Mouse (Mus musculus): ENCODE measurements at regions not wholly inside any gene's neighbourhood (a gene's known extent, or its start where the extent isn't known, plus 50 kb on each side); places are given as distances from the start of the nearest gene placed in this dataset.
"Not testable (repeated sequence)": the region's sequence is repeated elsewhere in the genome, so short reads cannot be mapped to it uniquely, and the experiment has no call there.

GRCm38 (mm10) chr1:107677404-107677803, 87.6 kb downstream of the Serpinb8 start:
- ATAC-seq (ENCODE audit: poor library complexity, severe bottlenecking) = no peak

GRCm38 (mm10) chr1:107696858-107697257, 107.1 kb downstream of the Serpinb8 start:
- ATAC-seq (ENCODE audit: poor library complexity, severe bottlenecking) = no peak

- no peak for ATAC-seq (ENCODE audit: poor library complexity, severe bottlenecking)
Observed at GRCm38 (mm10) chr1:107706108-107706548, 116.3 kb downstream of the Serpinb8 start.

- no peak for ATAC-seq (ENCODE audit: poor library complexity, severe bottlenecking)
Observed at GRCm38 (mm10) chr1:107708601-107709000, 118.8 kb downstream of the Serpinb8 start.

GRCm38 (mm10) chr1:107714869-107715268, 125.1 kb downstream of the Serpinb8 start:
- ATAC-seq (ENCODE audit: poor library complexity, severe bottlenecking) = no peak

GRCm38 (mm10) chr1:107719304-107719703, 129.5 kb downstream of the Serpinb8 start:
- no peak for ATAC-seq (ENCODE audit: poor library complexity, severe bottlenecking)

GRCm38 (mm10) chr1:107728113-107728839, 138.5 kb downstream of the Serpinb8 start:
- no peak for ATAC-seq (ENCODE audit: poor library complexity, severe bottlenecking)

- no peak for ATAC-seq (ENCODE audit: poor library complexity, severe bottlenecking)
Observed at GRCm38 (mm10) chr1:107765307-107765706, 175.5 kb downstream of the Serpinb8 start.

- ATAC-seq (ENCODE audit: poor library complexity, severe bottlenecking) = no peak
Observed at GRCm38 (mm10) chr1:107767198-107767947, 177.6 kb downstream of the Serpinb8 start.

GRCm38 (mm10) chr1:107772967-107773366, 183.2 kb downstream of the Serpinb8 start:
- ATAC-seq (ENCODE audit: poor library complexity, severe bottlenecking) = no peak

GRCm38 (mm10) chr1:107783079-107783478, 193.3 kb downstream of the Serpinb8 start:
- no peak for ATAC-seq (ENCODE audit: poor library complexity, severe bottlenecking)

- ATAC-seq (ENCODE audit: poor library complexity, severe bottlenecking) = no peak
Observed at GRCm38 (mm10) chr1:107805823-107806222, 216.0 kb downstream of the Serpinb8 start.

GRCm38 (mm10) chr1:107807367-107807766, 217.6 kb downstream of the Serpinb8 start:
- ATAC-seq (ENCODE audit: poor library complexity, severe bottlenecking) = not testable (repeated sequence)

GRCm38 (mm10) chr1:107811136-107811535, 221.3 kb downstream of the Serpinb8 start:
- no peak for ATAC-seq (ENCODE audit: poor library complexity, severe bottlenecking)

- ATAC-seq (ENCODE audit: poor library complexity, severe bottlenecking) = no peak; the same call in 1 of the 2 replicates
Observed at GRCm38 (mm10) chr1:107811859-107812258, 222.1 kb downstream of the Serpinb8 start.

- ATAC-seq (ENCODE audit: poor library complexity, severe bottlenecking) = no peak
Observed at GRCm38 (mm10) chr1:107837877-107838276, 248.1 kb downstream of the Serpinb8 start.

- no peak for ATAC-seq (ENCODE audit: poor library complexity, severe bottlenecking)
Observed at GRCm38 (mm10) chr1:107852386-107852785, 262.6 kb downstream of the Serpinb8 start.

GRCm38 (mm10) chr1:107853001-107853400, 263.2 kb downstream of the Serpinb8 start:
- no peak for ATAC-seq (ENCODE audit: poor library complexity, severe bottlenecking)

- no peak for ATAC-seq (ENCODE audit: poor library complexity, severe bottlenecking)
Observed at GRCm38 (mm10) chr1:107897743-107898437, 308.1 kb downstream of the Serpinb8 start.

GRCm38 (mm10) chr1:107899261-107899660, 309.5 kb downstream of the Serpinb8 start:
- no peak for ATAC-seq (ENCODE audit: poor library complexity, severe bottlenecking)

- no peak for ATAC-seq (ENCODE audit: poor library complexity, severe bottlenecking)
Observed at GRCm38 (mm10) chr1:107900449-107900848, 310.6 kb downstream of the Serpinb8 start.

Measured in megakaryocyte, adult 5-6 weeks (primary cell).